Mouse (Mus musculus) heart, embryonic 12.5 days (tissue): ENCODE measurements around the gene Gm20812. TPM values are rescaled to one million over a fixed set of nuclear protein-coding genes. Genes with fewer than 3 reads are reported as not detected.
"Not testable (repeated sequence)": the region's sequence is repeated elsewhere in the genome, so short reads cannot be mapped to it uniquely, and the experiment has no call there.

ENCODE experiments used
- ATAC-seq: fragments of 200-750 bp; cut with Nextera tagmentation; 2 replicates; pipeline ENCODE4 v1.8.0; 2017; ENCODE audit warnings: moderate TSS enrichment, moderate library complexity; ENCODE audit not compliant: insufficient number of reproducible peaks, low FRiP score
- H3K27ac ChIP-seq: fragments of 300-500 bp; sonication (generic); 2 replicates; pipeline ENCODE4 v1.5.1; 2016; ENCODE audit warnings: mild to moderate bottlenecking, moderate library complexity; ENCODE audit not compliant: poor library complexity, severe bottlenecking
- H3K27me3 ChIP-seq: fragments of 300-500 bp; sonication (generic); replicated peaks from 2 replicates; pipeline ENCODE4 v1.6.1; 2016; ENCODE audit warnings: mild to moderate bottlenecking, moderate library complexity
- H3K36me3 ChIP-seq: fragments of 300-500 bp; sonication (generic); 2 replicates; pipeline ENCODE4 v1.6.1; 2016; ENCODE audit warnings: mild to moderate bottlenecking, moderate library complexity
- H3K4me1 ChIP-seq: fragments of 300-500 bp; sonication (generic); replicated peaks from 2 replicates; pipeline ENCODE4 v1.6.1; 2016; ENCODE audit warnings: mild to moderate bottlenecking
- H3K4me2 ChIP-seq: fragments of 300-500 bp; sonication (generic); 2 replicates; pipeline ENCODE4 v1.6.1; 2016; ENCODE audit warnings: mild to moderate bottlenecking, moderate library complexity
- H3K4me3 ChIP-seq: fragments of 300-500 bp; sonication (generic); 2 replicates; pipeline ENCODE4 v1.5.1; 2016; ENCODE audit warnings: mild to moderate bottlenecking
- H3K9ac ChIP-seq: fragments of 300-500 bp; sonication (generic); 2 replicates; pipeline ENCODE4 v1.6.1; 2016; ENCODE audit warnings: mild to moderate bottlenecking, moderate library complexity
- H3K9me3 ChIP-seq: fragments of 300-500 bp; sonication (generic); replicated peaks from 2 replicates; pipeline ENCODE4 v1.6.1; 2016; ENCODE audit warnings: mild to moderate bottlenecking, moderate library complexity
- WGBS: fragments of 180-500 bp; shearing (Covaris S2); methylation state at CpG from one replicate; pipeline ENCODE4 v1.1.7; 2016; 5-methylcytosine and 5-hydroxymethylcytosine counted together
- polyA plus RNA-seq: library from polyadenylated mRNA; unstranded; fragments of >200 nt; fragmentation: Nextera tagmentation; extraction: Ambion mirVana; gene quantifications from 2 replicates; pipeline ENCODE4 v1.2.1, GENCODE M21; 2016

Gene Gm20812
- polyA plus RNA-seq: not detected in 2 replicates

DNA sequence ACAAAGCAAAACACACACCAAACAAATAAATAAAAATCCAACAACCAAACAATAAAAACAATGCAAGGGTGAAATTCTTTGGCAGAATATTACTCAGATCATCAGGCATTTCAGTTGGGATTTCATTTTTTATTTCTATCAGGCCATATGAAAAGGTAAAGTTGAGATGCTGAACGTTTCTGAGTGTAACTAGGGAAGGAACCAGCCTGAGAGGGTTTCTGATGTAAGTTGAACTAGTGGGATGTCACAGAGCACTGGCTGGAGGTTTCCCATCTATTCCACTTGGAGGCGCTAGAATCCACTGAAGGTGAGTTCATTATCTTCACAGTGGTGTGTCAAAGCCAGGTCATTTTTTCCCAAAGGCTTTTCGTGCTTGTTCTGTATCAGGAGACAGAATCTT, at the start of gene Gm20812:
Gm20812 (plus strand) TSS at position 301 of the 400 bp plus-strand sequence.
- H3K4me3 ChIP-seq, ATAC-seq: not testable (repeated sequence)
- no CpG with 5 or more reads among the region's 3 CpGs for WGBS

More for the DNA sequence above, at the start of gene Gm20812:
- not testable (repeated sequence) for H3K36me3 ChIP-seq, H3K4me1 ChIP-seq, H3K27me3 ChIP-seq, H3K9me3 ChIP-seq, H3K27ac ChIP-seq, H3K9ac ChIP-seq, H3K4me2 ChIP-seq

Other genes with a start within 250 kb of the Gm20812 start
- not detected in 2 replicates for gene Gm29554, start 108.0 kb upstream of the Gm20812 start, polyA plus RNA-seq